Mouse (Mus musculus) brain, embryonic 18.5 days (tissue): Measurements from ENCODE around the gene Cdon.
"Not testable (repeated sequence)": the region's sequence is repeated elsewhere in the genome, so short reads cannot be mapped to it uniquely, and the experiment has no call there.

Experiments used
- DNase-seq: peaks from one replicate; pipeline ENCODE4 v3.0.0-alpha.2; 2012; ENCODE audit warnings: low read depth, low spot score

Cdon gene

GRCm38 (mm10) chr9:35420805-35421719 lies at the start of gene Cdon:
Gene Cdon (plus strand): TSS chr9:35421128.
- DNase-seq: peak; percentile 79

- no peak for DNase-seq
These were observed 48.4 kb upstream of the Cdon start for GRCm38 (mm10) chr9:35372324-35373101.

GRCm38 (mm10) chr9:35377916-35378315 lies 43.0 kb upstream of the Cdon start:
- no peak for DNase-seq

GRCm38 (mm10) chr9:35378991-35379390 lies 41.9 kb upstream of the Cdon start:
- DNase-seq: no peak

GRCm38 (mm10) chr9:35399896-35400295 lies 21.0 kb upstream of the Cdon start:
- no peak for DNase-seq

- no peak for DNase-seq
These were observed 20.5 kb upstream of the Cdon start for GRCm38 (mm10) chr9:35400398-35400797.

- no peak for DNase-seq
These were observed 20.1 kb upstream of the Cdon start for GRCm38 (mm10) chr9:35400831-35401230.

GRCm38 (mm10) chr9:35402584-35402991 lies 18.3 kb upstream of the Cdon start:
- peak; percentile 71 for DNase-seq

GRCm38 (mm10) chr9:35403490-35403889 lies 17.4 kb upstream of the Cdon start:
- no peak for DNase-seq

GRCm38 (mm10) chr9:35405038-35405905 lies 15.7 kb upstream of the Cdon start:
- DNase-seq: no peak

GRCm38 (mm10) chr9:35411225-35411965 lies 9.5 kb upstream of the Cdon start:
- no peak for DNase-seq

- no peak for DNase-seq
These were observed 9.0 kb upstream of the Cdon start for GRCm38 (mm10) chr9:35411975-35412374.

GRCm38 (mm10) chr9:35421730-35422235 lies 855 bp downstream of the Cdon start:
- DNase-seq: no peak

GRCm38 (mm10) chr9:35422405-35422941 lies 1.5 kb downstream of the Cdon start:
- no peak for DNase-seq

- DNase-seq: no peak
These were observed 2.3 kb downstream of the Cdon start for GRCm38 (mm10) chr9:35423265-35423664.

- peak; percentile 67 for DNase-seq
These were observed 3.7 kb downstream of the Cdon start for GRCm38 (mm10) chr9:35424671-35425070.

GRCm38 (mm10) chr9:35430476-35430875 lies 9.5 kb downstream of the Cdon start:
- no peak for DNase-seq

GRCm38 (mm10) chr9:35431396-35431795 lies 10.5 kb downstream of the Cdon start:
- DNase-seq: no peak

GRCm38 (mm10) chr9:35432717-35433297 lies 11.9 kb downstream of the Cdon start:
- not testable (repeated sequence) for DNase-seq

GRCm38 (mm10) chr9:35434340-35434739 lies 13.4 kb downstream of the Cdon start:
- DNase-seq: no peak
